Mouse (Mus musculus) central nervous system, embryonic 18 days (tissue): ENCODE data around the gene Cysltr1. TPM values are rescaled to one million over a fixed set of nuclear protein-coding genes. Genes with fewer than 3 reads are reported as not detected.

Experiments
- polyA plus RNA-seq: library from polyadenylated mRNA; depleted of rRNA; stranded (reverse); fragments of >200 nt; gene quantifications from 2 replicates; pipeline ENCODE4 v1.2.3, GENCODE M21; 2012; rRNA removed

Gene Cysltr1
- polyA plus RNA-seq, result 0.25 and 0.34 TPM in 2 replicates

DNA sequence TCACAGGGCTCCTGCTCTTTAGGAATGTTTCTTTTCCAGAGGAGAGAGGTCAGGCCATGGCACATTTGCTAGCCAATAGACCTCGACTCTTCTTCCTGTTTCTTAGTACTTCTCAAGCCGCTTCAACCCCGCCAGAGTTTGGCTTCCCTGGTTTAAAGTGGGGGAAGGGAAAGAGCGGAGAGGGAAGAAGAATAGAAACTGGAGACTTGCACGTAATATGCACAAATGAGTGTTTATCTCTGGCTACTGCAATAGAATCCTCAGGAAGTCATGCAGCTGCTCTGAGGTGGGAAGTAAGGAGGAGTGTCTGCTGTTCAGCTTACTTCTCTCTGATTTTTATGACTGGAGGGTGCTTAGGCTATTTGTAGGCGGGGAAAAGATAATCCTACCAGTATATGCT is at the start of gene Cysltr1:
Gene Cysltr1 (minus strand): TSS at position 294 of the 400 bp plus-strand sequence.

DNA sequence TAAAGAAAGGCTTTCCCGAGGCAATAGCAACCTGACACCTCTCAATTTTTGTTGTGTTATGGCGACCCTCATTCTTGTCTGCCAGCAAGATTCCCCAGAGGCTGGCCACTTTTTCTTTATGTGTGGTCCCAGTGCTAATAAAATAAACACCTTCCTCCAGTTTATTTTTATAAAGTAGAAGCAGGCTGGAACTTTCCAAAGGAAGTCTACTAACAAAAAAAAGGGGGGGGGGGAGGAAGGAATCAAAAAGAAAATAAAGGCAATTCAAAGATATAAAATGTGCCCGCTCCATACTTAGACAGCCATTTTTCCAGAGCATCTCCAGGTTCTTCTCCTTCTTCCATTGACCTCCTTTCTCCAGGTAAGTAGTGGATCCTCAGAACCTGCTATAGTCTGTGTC is 20.6 kb downstream of the Cysltr1 start, which contains the start of gene Gm5127:
Gene Gm5127 (plus strand): TSS at position 301 of the 400 bp plus-strand sequence.

Other genes with a start within 250 kb of the Cysltr1 start
- gene Fndc3c1, start 118.3 kb downstream of the Cysltr1 start, polyA plus RNA-seq, result 0.09 and 1.2 TPM in 2 replicates
- 0.17 and 0.31 TPM in 2 replicates for gene Gm5127, start 20.5 kb downstream of the Cysltr1 start, polyA plus RNA-seq
- 0.97 and 2.8 TPM in 2 replicates for gene Rtl3, start 237.0 kb upstream of the Cysltr1 start, polyA plus RNA-seq